Mouse (Mus musculus) kidney, postnatal 14 days (tissue): ENCODE data around the gene Tut4.

ENCODE experiments used
- DNase-seq: peaks from one replicate; pipeline ENCODE4 v3.0.0; 2022; ENCODE audit warnings: mixed read lengths

The Tut4 gene

GRCm38 (mm10) chr4:108459231-108460155 is at the start of gene Tut4:
Tut4 (plus strand) TSS chr4:108459426.
- DNase-seq: peak; percentile 92

- DNase-seq: no peak
Observed at GRCm38 (mm10) chr4:108424587-108424986, 34.6 kb upstream of the Tut4 start.

- no peak for DNase-seq
Observed at GRCm38 (mm10) chr4:108427719-108428340, 31.4 kb upstream of the Tut4 start.

- no peak for DNase-seq
Observed at GRCm38 (mm10) chr4:108428341-108428721, 30.9 kb upstream of the Tut4 start.

- DNase-seq: peak; percentile 12
Observed at GRCm38 (mm10) chr4:108430656-108431560, 28.3 kb upstream of the Tut4 start.

GRCm38 (mm10) chr4:108431561-108431936 is 27.7 kb upstream of the Tut4 start:
- DNase-seq: no peak

GRCm38 (mm10) chr4:108433341-108433740 is 25.9 kb upstream of the Tut4 start:
- no peak for DNase-seq

GRCm38 (mm10) chr4:108434221-108434620 is 25.0 kb upstream of the Tut4 start:
- DNase-seq: no peak

- DNase-seq: no peak
Observed at GRCm38 (mm10) chr4:108434781-108435180, 24.4 kb upstream of the Tut4 start.

- DNase-seq: no peak
Observed at GRCm38 (mm10) chr4:108435646-108436045, 23.6 kb upstream of the Tut4 start.

- DNase-seq: no peak
Observed at GRCm38 (mm10) chr4:108436225-108436624, 23.0 kb upstream of the Tut4 start.

GRCm38 (mm10) chr4:108438082-108438840 is 21.0 kb upstream of the Tut4 start:
- DNase-seq: peak; percentile 77

GRCm38 (mm10) chr4:108448091-108448490 is 11.1 kb upstream of the Tut4 start:
- DNase-seq: no peak

- no peak for DNase-seq
Observed at GRCm38 (mm10) chr4:108456028-108456427, 3.2 kb upstream of the Tut4 start.

- DNase-seq: no peak
Observed at GRCm38 (mm10) chr4:108458201-108458741, 955 bp upstream of the Tut4 start.

GRCm38 (mm10) chr4:108460156-108460923 is 1.1 kb downstream of the Tut4 start:
- peak; percentile 67 for DNase-seq

GRCm38 (mm10) chr4:108461262-108461903 is 2.2 kb downstream of the Tut4 start:
- no peak for DNase-seq

GRCm38 (mm10) chr4:108473586-108473985 is 14.4 kb downstream of the Tut4 start:
- DNase-seq: no peak

GRCm38 (mm10) chr4:108482776-108483175 is 23.6 kb downstream of the Tut4 start:
- DNase-seq: no peak

- DNase-seq: no peak
Observed at GRCm38 (mm10) chr4:108484230-108484629, 25.0 kb downstream of the Tut4 start.

- DNase-seq: no peak
Observed at GRCm38 (mm10) chr4:108503023-108503422, 43.8 kb downstream of the Tut4 start.
